Mouse (Mus musculus) kidney, postnatal 10 days (tissue): Measurements from ENCODE around the gene Fgr.
"Not testable (repeated sequence)": the region's sequence is repeated elsewhere in the genome, so short reads cannot be mapped to it uniquely, and the experiment has no call there.

Source experiments
- DNase-seq: peaks from one replicate; pipeline ENCODE4 v3.0.0; 2021; ENCODE audit warnings: mixed read lengths

The Fgr gene

GRCm38 (mm10) chr4:132997469-132998237, 23.8 kb downstream of the Fgr start:
- no peak for DNase-seq

DNA sequence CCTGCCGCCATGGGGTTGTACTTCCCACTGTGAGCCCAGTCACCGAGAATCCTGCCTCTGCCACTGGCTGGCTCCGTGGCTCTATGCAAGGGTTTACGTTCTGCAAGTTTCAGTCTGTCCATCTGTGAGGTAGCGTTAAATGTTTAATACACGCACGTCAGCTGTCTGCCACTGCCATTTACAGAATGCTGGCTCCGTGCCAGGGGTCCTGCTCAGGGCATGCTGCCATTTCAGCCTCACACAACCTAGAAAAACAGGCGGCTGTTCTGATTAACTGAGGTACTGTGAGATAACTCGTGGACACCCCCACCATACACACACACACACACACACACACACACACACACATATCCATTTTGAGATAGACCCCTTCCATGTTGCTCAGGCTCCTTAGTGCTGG, 29.0 kb downstream of the Fgr start:
- DNase-seq = peak; percentile 73

- no peak for DNase-seq
These were observed 29.6 kb downstream of the Fgr start for GRCm38 (mm10) chr4:133003316-133004018.

DNA sequence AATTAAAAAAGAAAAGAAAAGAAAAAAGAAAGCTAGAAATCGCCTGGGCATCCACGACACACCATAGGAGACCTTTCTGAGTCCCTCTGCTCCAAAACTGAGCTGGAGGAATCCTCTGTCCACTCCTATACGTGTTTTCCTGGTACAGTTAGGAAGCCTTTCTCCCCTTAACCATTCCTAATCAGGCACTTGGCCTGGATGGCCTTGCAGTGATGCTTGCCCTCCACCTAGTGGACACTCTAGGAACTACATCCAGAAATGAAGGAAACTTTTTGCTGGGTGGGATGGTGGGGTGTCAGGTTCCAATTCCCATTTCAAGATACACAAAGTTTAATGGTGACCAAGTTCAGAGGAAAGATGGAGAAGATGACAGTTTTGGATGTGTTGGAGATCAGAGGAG, 31.3 kb downstream of the Fgr start:
- peak; percentile 84 for DNase-seq

GRCm38 (mm10) chr4:133005885-133006451, 32.1 kb downstream of the Fgr start:
- not testable (repeated sequence) for DNase-seq

DNA sequence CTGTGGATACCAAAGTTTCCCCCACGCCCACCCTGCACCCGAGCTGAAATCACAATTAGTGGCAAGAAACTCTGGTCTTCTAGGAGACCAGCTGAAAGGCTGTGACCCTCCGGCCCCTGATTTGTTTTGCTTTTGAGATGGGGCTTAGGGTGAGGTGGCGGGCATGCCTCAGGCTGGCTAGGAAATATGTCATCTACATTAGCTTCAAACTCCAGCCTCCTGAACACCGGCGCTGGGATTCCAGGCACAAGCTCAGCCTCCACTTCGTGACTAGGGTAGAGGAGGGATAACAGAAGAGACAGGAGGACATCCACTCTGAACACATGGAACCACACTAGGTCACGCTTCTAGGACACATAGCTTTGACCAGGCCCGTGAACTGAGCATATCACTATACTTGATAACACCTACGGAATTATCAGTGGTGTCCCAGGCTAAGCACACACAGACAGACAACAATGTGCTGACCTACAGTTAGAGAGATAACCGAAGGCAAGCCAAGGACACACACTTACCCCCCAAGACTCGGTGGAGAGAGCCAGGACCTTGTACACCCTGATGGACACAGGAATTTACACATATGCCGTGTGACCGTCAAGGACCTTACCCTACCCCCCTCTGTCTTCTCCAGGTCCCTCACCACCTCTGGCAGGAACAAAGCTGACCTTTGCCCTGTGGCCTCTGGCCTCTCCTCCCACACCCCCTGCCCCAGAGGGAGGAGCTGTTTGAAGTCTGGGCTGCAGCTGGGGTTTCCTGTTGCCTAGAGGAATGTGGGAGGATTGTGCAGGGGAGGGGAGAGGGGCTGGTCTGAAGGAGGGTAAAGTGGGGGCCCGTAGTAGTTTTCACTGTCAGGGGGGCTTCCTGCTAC, 33.9 kb downstream of the Fgr start:
- DNase-seq = peak; percentile 68

DNA sequence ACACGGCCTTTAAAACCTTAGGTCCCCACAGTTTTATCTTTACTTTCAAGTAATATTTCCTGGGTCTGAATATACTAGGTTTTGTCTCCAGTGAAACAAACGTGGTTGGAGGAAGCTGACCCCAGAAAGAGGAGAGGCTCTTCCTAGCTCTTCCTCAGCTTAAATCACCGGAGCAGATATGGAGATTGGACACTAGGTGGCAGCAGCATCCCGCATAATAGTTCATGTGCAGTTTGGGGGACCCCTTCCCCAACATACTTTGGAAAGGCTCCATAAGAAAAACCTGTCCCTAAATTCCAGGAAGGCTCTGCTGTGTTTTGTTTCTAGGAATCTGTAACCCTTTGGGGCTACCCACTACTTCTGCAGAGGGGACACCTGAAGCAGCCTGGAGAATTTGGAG, 35.2 kb downstream of the Fgr start:
- DNase-seq = peak; percentile 82

GRCm38 (mm10) chr4:133009676-133010075, 35.8 kb downstream of the Fgr start:
- DNase-seq = no peak

DNA sequence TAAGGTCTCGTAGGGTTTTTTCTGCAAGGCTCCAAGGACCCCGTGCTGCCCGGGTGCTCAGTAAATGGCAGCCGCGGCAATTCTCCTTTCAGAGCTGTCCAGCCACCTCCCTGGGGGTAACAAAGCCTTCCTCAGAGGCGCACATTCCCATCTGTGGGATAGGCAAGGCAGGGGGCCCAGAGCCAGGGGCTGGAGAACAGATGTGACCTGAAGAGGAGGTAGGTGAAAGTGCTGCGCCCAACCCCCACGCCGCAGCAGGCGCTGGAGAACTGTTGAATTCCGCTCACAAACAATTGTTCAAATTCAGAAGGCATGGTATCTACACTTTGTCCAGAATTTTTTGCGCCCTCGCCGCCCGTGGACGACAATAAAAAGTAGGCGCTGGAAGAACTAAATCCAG, 36.7 kb downstream of the Fgr start:
- DNase-seq = peak; percentile 51

DNA sequence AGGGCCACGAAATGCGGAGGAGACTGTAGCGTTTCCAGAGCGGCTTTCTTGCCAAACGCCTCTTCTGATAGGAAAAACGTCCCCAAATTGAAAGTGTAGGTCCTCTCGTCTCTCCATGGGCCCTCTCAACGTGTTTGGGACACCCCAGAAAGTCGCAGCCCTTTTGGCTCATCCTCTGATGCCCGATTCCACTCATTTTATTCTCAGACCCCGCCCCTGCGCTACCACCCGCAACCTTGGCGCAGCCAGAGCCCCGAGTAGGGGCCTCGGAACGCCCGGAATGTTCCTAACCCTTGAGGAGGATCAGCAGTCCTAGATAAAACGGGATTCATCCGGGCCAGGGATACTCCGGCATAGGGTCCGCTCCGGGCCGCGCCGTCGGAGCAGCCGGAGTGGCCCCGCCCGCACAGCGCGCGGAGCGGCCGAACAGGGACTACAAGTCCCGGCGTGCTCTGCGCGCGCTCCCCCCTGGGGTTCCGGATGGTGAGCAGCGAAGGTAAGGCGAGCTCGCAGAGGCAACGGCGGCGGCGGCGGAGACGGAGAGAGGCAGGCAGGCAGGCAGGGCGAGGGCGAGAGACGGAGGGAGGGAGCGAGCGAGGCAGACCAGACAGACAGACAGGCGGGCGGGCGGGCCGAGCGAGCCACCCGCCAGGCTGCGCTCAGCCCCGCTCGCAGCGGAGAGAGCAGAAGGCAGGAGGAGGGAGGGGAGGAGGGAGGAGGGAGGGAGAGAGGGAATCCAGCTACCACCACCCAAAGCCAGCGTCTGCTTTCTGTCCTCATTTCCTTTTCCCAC, 37.3 kb downstream of the Fgr start, which contains the start of gene Ahdc1:
TSS of gene Ahdc1 (plus strand) at position 233 of the 793 bp plus-strand sequence.
- peak; percentile 96 for DNase-seq

GRCm38 (mm10) chr4:133011821-133012775, 38.2 kb downstream of the Fgr start:
- peak; percentile 85 for DNase-seq

DNA sequence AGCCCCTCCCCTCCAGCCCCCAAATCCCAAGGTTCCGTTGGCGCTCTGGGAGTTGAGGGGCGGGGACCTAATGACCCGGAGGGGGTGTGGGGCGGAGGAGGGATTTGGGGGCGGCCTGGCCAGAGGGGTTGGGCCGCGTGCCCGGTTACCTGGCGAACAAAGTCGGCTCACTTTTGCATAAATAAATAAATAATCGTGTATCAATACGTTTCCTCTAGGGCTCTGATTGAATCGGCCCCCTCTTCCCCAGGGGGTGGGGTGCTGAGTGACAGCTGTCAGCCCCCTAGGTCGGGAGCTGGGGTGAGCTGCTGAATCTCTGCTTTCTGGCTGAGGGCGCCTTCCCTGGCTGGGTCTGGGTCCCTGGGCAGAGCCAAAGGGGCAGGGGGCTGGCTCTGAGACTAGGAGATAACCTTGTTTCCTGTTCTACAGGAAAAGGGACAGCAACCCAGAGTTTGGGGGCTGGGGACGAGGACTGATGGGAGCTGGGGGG, 38.9 kb downstream of the Fgr start:
- DNase-seq = peak; percentile 74

- peak; percentile 76 for DNase-seq
These were observed 39.5 kb downstream of the Fgr start for GRCm38 (mm10) chr4:133013266-133013891.

DNA sequence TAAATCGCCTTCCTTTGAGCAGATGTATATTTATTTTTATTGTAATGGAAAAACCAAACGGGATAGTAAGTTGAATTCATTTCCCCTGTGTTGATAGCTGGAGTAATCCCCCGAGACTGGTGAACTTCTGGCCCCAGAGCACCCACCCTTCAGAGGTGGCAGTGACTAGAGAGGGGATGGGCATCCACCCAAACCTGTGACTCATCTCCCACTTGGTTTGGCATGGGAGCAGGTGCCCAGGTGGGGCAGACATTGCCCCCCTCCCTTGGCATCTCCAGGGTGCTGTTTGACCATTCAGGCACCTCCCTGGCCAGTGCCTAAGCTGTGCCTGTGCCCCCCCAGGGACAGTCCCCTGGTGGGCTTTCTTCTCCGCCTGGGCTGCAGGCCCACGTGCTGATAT, 40.2 kb downstream of the Fgr start:
- peak; percentile 45 for DNase-seq

- DNase-seq = peak; percentile 22
These were observed 41.2 kb downstream of the Fgr start for GRCm38 (mm10) chr4:133014896-133015709.

- peak; percentile 49 for DNase-seq
These were observed 42.1 kb downstream of the Fgr start for GRCm38 (mm10) chr4:133015710-133016651.

DNA sequence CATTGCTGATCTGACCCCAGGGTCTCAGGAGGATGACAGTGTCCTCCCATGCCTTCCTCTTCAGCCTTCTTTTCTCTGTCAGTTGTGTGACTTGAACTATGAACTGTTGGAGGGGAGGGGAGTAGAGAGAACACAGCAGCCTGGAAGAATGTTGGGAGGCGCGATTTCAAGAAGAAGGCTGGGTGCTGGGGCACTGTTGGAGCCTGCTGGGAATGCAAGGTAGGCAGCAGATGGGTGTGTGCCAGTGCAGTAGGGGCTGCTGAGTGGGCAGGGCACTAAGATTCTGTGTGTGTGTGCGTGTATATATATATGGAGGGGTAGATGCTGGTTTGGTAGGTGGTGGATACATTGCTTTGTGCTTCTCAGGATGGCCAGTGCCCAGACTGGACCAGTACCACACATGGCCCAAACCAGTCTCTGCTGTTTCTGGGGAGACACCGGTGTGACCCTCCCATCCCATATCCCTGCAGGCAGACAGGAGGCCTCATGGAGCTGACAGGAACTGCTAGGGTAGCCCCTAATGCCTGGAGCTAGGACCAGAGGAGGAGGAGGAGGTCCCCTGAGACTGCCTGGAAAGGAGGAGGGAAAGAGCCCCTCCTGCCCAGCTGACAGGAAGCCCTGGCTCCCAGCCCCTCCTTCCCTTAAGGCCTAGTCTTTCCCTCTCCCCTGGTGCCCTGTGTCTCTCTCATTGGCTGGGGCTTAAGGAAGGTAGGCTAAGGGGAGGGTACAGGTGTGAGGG, 43.0 kb downstream of the Fgr start:
- peak; percentile 76 for DNase-seq
